Mouse (Mus musculus) small intestine, adult 2 months (tissue): Measurements from ENCODE around the gene Irx6. TPM values are rescaled to one million over a fixed set of nuclear protein-coding genes. Genes with fewer than 3 reads are reported as not detected.

Experiments
- H3K27ac ChIP-seq: fragments of 200-500 bp; 2 replicates; pipeline ENCODE4 v1.5.1; 2012; ENCODE audit warnings: low read depth, low read length, control low read depth, inconsistent platforms; ENCODE audit not compliant: insufficient read depth
- H3K27me3 ChIP-seq: fragments of 200-500 bp; 2 replicates; pipeline ENCODE4 v1.6.1; 2012; ENCODE audit warnings: mild to moderate bottlenecking, moderate library complexity, low read length, inconsistent platforms; ENCODE audit not compliant: control insufficient read depth, insufficient read depth
- H3K36me3 ChIP-seq: fragments of 200-500 bp; 2 replicates; pipeline ENCODE4 v1.6.1; 2012; ENCODE audit warnings: mild to moderate bottlenecking, low read length, control low read depth, inconsistent platforms; ENCODE audit not compliant: control insufficient read depth, insufficient read depth
- H3K4me1 ChIP-seq: fragments of 200-500 bp; 2 replicates; pipeline ENCODE4 v1.6.1; 2012; ENCODE audit warnings: low read length, inconsistent platforms, mixed read lengths; ENCODE audit not compliant: control insufficient read depth, insufficient read depth, insufficient read length
- H3K4me3 ChIP-seq: fragments of 200-500 bp; 2 replicates; pipeline ENCODE4 v1.5.1; 2012; ENCODE audit warnings: low read depth, mild to moderate bottlenecking, control low read depth, inconsistent platforms, low read length, moderate library complexity
- CTCF ChIP-seq: fragments of 200-500 bp; IDR thresholded peaks from 2 replicates; pipeline ENCODE4 v1.5.1; 2012; ENCODE audit warnings: low read depth, mild to moderate bottlenecking, control low read depth, inconsistent platforms, low read length, moderate library complexity, mixed read lengths; ENCODE audit not compliant: insufficient replicate concordance, insufficient read length; ENCODE audit errors: extremely low read depth
- POLR2A ChIP-seq: fragments of 200-500 bp; IDR thresholded peaks from 2 replicates; pipeline ENCODE4 v1.6.1; 2012; ENCODE audit warnings: low read depth, mild to moderate bottlenecking, control low read depth, inconsistent platforms, low read length, moderate library complexity
- WGBS: fragments of 180-500 bp; shearing (Covaris S2); methylation state at CpG from one replicate; pipeline ENCODE4 v1.1.7; 2018; 5-methylcytosine and 5-hydroxymethylcytosine counted together
- polyA plus RNA-seq: library from polyadenylated mRNA; depleted of rRNA; stranded (reverse); fragments of >200 nt; gene quantifications from 2 replicates; pipeline ENCODE4 v1.2.3, GENCODE M21; 2012; rRNA removed

The Irx6 gene
- polyA plus RNA-seq: 0.04 TPM in 1 of 2 replicates, not detected in the other

GRCm38 (mm10) chr8:92674244-92675128 is at the start of gene Irx6:
Gene Irx6 (plus strand): TSS chr8:92674288.
- WGBS: 3% methylated on average over 62 of the region's 62 CpGs
- no peaks in the 10 kb centered on the region for H3K36me3 ChIP-seq
- H3K4me1 ChIP-seq: no peaks in the 10 kb centered on the region
- no peak within 1 kb of the TSS for H3K27ac ChIP-seq
- TF ChIP-seq POLR2A (no peak), CTCF (no peak)
- H3K27me3 ChIP-seq: peaks cover 11% of the 10 kb centered on the region
- peak within 1 kb of the TSS; percentile 10; the same call in 1 of the 2 replicates for H3K4me3 ChIP-seq

- Histone ChIP-seq H3K36me3 (no peaks in the 10 kb centered on the region), H3K27ac (no peak overlapping the region), H3K27me3 (no peaks in the 10 kb centered on the region), H3K4me1 (no peaks in the 10 kb centered on the region), H3K4me3 (no peak overlapping the region)
- WGBS: 67% methylated on average over 14 of the region's 14 CpGs
- TF ChIP-seq POLR2A (no peak), CTCF (no peak)
Observed at GRCm38 (mm10) chr8:92628711-92629650, 45.1 kb upstream of the Irx6 start.

GRCm38 (mm10) chr8:92633199-92633598 is 40.9 kb upstream of the Irx6 start:
- H3K4me3 ChIP-seq: no peak overlapping the region
- 97% methylated on average over 5 of the region's 5 CpGs for WGBS
- H3K27me3 ChIP-seq: no peaks in the 10 kb centered on the region
- H3K36me3 ChIP-seq: no peaks in the 10 kb centered on the region
- H3K27ac ChIP-seq: no peak overlapping the region
- no peaks in the 10 kb centered on the region for H3K4me1 ChIP-seq
- TF ChIP-seq POLR2A: no peak
- no peak for TF ChIP-seq CTCF

GRCm38 (mm10) chr8:92640820-92641219 is 33.3 kb upstream of the Irx6 start:
- Histone ChIP-seq H3K4me1 (no peaks in the 10 kb centered on the region), H3K36me3 (no peaks in the 10 kb centered on the region), H3K27me3 (no peaks in the 10 kb centered on the region), H3K27ac (no peak overlapping the region), H3K4me3 (no peak overlapping the region)
- WGBS: 86% methylated on average over 8 of the region's 8 CpGs
- TF ChIP-seq CTCF (no peak), POLR2A (no peak)

GRCm38 (mm10) chr8:92646637-92647036 is 27.5 kb upstream of the Irx6 start:
- Histone ChIP-seq H3K4me1 (no peaks in the 10 kb centered on the region), H3K27ac (no peak overlapping the region), H3K36me3 (no peaks in the 10 kb centered on the region), H3K4me3 (no peak overlapping the region), H3K27me3 (no peaks in the 10 kb centered on the region)
- no peak for TF ChIP-seq POLR2A
- peak; percentile 23; the same call in 1 of the 2 replicates for TF ChIP-seq CTCF
- 47% methylated on average over 2 of the region's 2 CpGs for WGBS

GRCm38 (mm10) chr8:92664207-92664606 is 9.9 kb upstream of the Irx6 start:
- Histone ChIP-seq H3K4me3 (no peak overlapping the region), H3K4me1 (no peaks in the 10 kb centered on the region), H3K27ac (no peak overlapping the region), H3K36me3 (no peaks in the 10 kb centered on the region), H3K27me3 (no peaks in the 10 kb centered on the region)
- 40% methylated on average over 4 of the region's 4 CpGs for WGBS
- TF ChIP-seq CTCF (no peak), POLR2A (no peak)

GRCm38 (mm10) chr8:92670236-92670635 is 3.9 kb upstream of the Irx6 start:
- no peak overlapping the region for H3K4me3 ChIP-seq
- peaks cover 11% of the 10 kb centered on the region for H3K27me3 ChIP-seq
- 75% methylated on average over 11 of the region's 11 CpGs for WGBS
- no peaks in the 10 kb centered on the region for H3K36me3 ChIP-seq
- H3K4me1 ChIP-seq: no peaks in the 10 kb centered on the region
- H3K27ac ChIP-seq: no peak overlapping the region
- TF ChIP-seq POLR2A (no peak), CTCF (no peak)
